Mouse (Mus musculus) gastrocnemius, adult 2 months (tissue): ENCODE measurements around the gene Myh9. TPM values are rescaled to one million over a fixed set of nuclear protein-coding genes. Genes with fewer than 3 reads are reported as not detected.
"Not testable (repeated sequence)": the region's sequence is repeated elsewhere in the genome, so short reads cannot be mapped to it uniquely, and the experiment has no call there.

Experiments used
- DNase-seq: peaks from one replicate; pipeline ENCODE4 v3.0.0; 2022
- H3K27ac ChIP-seq: fragments of 200-600 bp; 2 replicates; pipeline ENCODE4 v1.8.1; 2022; ENCODE audit warnings: mild to moderate bottlenecking
- H3K4me3 ChIP-seq: fragments of 200-600 bp; 2 replicates; pipeline ENCODE4 v1.8.1; 2022; ENCODE audit warnings: mild to moderate bottlenecking, moderate library complexity
- CTCF ChIP-seq: fragments of 200-600 bp; IDR thresholded peaks from 2 replicates; pipeline ENCODE4 v1.8.1; 2022; ENCODE audit warnings: antibody characterized with exemption, mild to moderate bottlenecking, moderate library complexity
- intact Hi-C: fragments of 180-260 bp; cut with DNase I; formaldehyde crosslinking; loops from one replicate; pipeline ENCODE4 v1.15.1; 2025
- total RNA-seq, 2 experiments: library from RNA; stranded (reverse); gene quantifications; 2 replicates each; pipeline ENCODE4 v1.2.3; 2021

The Myh9 gene
- total RNA-seq, 2 experiments from 2014 or later = 37.4 to 57.4 TPM

DNA sequence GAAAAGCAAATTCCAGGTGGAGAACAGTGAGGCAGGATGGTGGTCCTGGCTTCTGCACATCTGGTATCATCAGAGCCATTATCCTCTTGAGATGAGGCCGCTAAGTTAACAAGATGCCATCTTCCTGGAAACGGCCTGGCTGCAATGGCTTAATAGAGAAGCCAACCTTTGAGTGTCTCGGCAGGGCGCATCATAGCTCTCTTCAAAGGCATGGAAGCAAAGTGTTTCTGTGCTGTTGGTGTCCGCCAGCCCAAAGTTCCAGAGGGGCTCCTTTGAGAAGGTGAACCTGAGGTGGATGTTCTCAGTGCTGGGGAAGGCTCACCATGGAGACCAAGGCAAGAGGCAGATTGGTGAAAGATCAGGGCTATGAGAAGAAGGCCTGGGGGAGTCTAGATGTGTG, 110.4 kb downstream of the Myh9 start:
- Histone ChIP-seq H3K4me3 (no peak overlapping the region), H3K27ac (no peak overlapping the region)
- no peak for DNase-seq
- TF ChIP-seq CTCF = no peak
- intact Hi-C loops = no loop called here

DNA sequence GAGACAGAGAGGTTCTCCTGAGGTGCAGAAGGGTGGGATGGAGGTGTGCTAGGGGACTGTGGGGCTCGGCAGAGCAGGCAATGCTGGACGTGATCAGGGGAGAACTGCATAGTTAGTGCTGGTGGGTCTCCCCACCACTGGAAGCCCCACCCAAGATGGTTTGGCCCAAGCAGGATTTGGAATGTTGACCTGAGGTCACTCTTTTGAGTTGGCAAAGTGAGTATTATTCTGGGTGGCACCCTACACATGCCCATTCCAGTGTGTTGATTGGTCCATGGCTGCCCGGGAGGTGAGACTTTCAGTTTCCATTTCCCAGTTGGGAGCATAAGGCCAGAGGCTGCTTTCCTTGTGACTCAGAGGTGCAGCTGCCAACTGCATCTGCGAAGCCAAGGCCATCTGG, 113.2 kb downstream of the Myh9 start, which contains the start of gene Apol9b:
Gene Apol9b (plus strand): TSS at position 301 of the 400 bp plus-strand sequence.
- DNase-seq, intact Hi-C loops, H3K27ac ChIP-seq, H3K4me3 ChIP-seq: not testable (repeated sequence)

DNA sequence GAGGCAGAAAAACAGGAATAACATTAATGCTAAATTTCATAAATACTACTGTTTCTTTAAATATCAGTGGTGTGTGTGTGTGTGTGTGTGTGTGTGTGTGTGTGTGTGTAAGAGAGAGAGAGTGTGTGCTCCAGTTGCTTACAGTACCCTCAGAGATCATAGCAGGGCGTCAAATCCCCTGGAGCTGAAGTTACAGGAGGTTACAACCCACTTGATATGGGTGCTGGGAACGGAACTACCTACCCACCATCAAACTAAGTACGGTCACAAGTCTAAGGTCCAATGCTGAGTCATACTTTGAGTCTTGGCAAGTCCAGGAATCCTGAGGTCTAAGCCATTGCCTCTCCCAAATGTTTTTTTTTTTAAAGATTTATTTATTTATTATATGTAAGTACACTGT, 114.2 kb downstream of the Myh9 start:
- DNase-seq, H3K4me3 ChIP-seq, H3K27ac ChIP-seq, intact Hi-C loops: not testable (repeated sequence)

DNA sequence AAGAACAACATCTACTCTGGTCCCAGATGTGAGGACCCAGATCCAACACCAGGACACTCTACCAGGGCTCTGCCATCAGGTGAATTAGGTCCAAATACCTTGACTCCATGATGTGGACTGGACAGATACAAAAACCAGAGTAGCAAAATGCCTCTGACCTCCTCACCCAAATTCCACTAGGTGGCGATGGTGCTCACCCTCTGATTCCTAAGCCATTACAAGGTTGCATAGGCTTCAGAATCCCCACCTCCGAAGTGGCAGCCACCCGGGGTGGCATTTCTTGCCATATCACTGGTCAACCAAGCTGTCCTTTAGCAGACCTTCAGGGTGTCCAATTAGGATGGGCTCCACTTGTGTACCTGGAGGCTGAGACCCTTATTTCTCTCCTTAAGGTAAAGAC, 114.8 kb downstream of the Myh9 start:
- H3K27ac ChIP-seq, DNase-seq, intact Hi-C loops, H3K4me3 ChIP-seq: not testable (repeated sequence)
- TF ChIP-seq CTCF = peak; percentile 54

DNA sequence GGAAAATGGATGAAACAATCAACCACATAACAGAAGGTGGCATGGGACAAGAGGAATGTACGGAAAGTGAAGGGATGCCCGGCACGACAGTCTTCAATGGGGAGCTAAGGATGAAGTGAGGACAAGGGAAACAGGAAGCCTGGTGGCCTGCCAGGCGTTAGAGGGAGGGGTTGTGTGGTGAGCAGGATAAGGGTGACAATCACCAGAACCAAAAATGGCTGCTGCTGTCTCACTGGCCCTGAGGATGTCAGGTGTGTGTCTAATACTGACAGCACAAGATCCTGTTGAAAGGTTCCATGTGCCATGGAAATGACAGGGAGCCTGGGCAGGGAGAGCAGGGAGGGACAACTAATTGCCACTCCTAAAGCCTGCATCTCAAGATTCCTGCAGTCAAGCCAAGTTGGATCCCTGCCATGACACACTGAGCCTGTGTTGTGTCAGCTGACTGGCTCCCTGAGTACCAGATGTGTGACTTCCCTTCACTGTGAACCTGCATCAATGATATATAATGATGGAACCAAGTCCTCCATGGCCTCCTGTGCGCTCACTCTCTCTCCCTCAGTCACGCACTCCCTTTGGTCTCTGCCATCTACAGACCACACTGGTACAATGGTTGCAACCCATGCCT, 116.5 kb downstream of the Myh9 start:
- H3K4me3 ChIP-seq, intact Hi-C loops, DNase-seq, H3K27ac ChIP-seq: not testable (repeated sequence)

DNA sequence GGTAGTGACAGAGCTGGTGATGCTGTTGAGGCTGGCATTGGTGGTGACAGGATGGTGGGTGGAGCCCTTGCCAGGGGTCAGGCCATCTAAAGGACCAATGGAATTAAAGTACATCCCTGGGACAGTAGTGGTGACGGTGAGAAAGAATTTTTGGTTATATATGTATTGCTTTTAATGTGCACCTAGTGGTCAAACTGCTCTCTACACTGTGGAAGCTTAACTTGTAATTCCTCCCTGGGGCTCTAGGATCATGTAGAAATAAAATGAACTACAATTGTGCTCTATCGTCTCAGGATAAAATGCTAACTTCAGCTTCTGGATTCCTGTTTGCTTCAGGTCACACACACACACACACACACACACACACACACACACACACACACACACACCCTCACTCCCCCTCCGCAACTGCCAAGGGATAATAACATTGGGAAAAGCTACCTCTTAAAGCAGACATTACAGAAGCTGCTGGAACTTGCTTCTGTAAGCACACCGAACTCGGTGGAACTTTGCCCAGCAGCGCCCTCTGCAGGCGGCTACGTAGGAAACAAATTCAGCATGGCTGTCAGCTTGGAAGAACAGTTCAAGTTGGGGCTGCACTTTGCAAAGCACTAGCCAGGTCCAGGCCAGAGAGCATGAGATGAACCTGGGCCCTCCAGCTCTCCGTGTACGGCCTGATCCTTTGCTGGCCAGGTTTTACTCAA, 117.6 kb downstream of the Myh9 start:
- H3K27ac ChIP-seq, DNase-seq, intact Hi-C loops, H3K4me3 ChIP-seq: not testable (repeated sequence)

DNA sequence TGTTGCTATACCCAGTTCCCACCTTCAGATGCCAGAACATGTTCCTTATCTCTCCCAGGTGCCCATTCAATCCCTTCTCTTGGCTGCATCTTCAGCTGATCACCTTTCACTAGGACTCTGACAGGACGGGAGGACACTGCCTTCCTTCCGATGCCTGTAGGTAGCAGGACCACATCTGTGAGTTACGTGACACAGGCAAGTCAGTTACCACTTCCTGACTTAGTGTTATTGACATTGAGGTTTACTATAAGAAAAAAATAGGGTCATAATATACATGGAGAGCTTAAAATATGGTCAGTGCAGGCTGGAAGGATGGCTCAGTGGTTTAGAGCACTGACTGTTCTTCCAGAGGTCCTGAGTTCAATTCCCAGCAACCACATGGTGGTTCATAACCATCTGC, 120.5 kb downstream of the Myh9 start:
- H3K4me3 ChIP-seq, DNase-seq, intact Hi-C loops: not testable (repeated sequence)

DNA sequence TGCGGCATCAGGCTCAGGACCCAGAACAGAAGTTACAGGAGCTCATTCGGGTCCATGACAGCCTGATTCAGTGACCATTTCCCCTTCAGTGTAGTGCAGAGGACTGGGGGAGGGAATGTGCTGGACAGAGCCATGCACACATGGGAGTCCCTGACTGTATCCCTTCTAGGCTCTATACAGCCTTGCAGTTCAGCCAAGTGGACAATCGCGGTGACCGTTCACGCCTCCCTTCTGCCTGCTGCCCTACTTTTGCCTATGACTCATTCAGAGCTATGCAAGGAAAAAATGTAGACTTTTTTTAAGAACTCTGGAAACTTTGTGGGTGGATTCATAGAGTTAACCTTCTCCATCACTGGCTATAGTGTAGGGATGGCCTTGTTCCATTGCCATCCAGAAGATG, 123.7 kb downstream of the Myh9 start:
- H3K27ac ChIP-seq, H3K4me3 ChIP-seq, DNase-seq: not testable (repeated sequence)
- intact Hi-C loops = loop anchor here (10.0 kb wide), 1 partner anchor 293 kb away; no protein-coding TSS in a partner anchor

More for the DNA sequence above, 120.5 kb downstream of the Myh9 start:
- H3K27ac ChIP-seq = not testable (repeated sequence)

Other genes starting within 250 kb of the Myh9 start
- under 1 TPM; 0.36 TPM for gene Apol10b, start 246.1 kb downstream of the Myh9 start, total RNA-seq
- not detected for gene Gm36245, start 242.9 kb downstream of the Myh9 start, total RNA-seq
- gene Apol11b, start 198.9 kb downstream of the Myh9 start, total RNA-seq = under 1 TPM in 1 of 2 experiments, not detected in 1; 0.11 TPM
- gene Apol7e, start 143.3 kb downstream of the Myh9 start, total RNA-seq = not detected
- gene Apol9b, start 113.1 kb downstream of the Myh9 start, total RNA-seq = not detected
- gene Apol8, start 85.2 kb downstream of the Myh9 start, total RNA-seq = under 1 TPM; 0.08 to 0.31 TPM
- 100 to 1,000 TPM; 189 to 247 TPM for gene Txn2, start 86.8 kb upstream of the Myh9 start, total RNA-seq
- under 1 TPM; 0.43 to 0.84 TPM for gene Foxred2, start 114.5 kb upstream of the Myh9 start, total RNA-seq
- 10 to 100 TPM; 57.7 to 63.5 TPM for gene Eif3d, start 128.6 kb upstream of the Myh9 start, total RNA-seq